Mouse (Mus musculus): ENCODE data around the gene Igsf21.

- TF ChIP-seq CTCF (IDR thresholded peaks at IDR 0.05; ENCODE audit: low read depth, low read length) (no peak), POLR2A (IDR thresholded peaks at IDR 0.05; ENCODE audit: extremely low read depth, insufficient read depth, low read length) (no peak)
Measured at GRCm38 (mm10) chr4:139999033-139999432, 247.6 kb downstream of the Igsf21 start.
